Mouse (Mus musculus) hindbrain, embryonic 10.5 days (tissue): ENCODE data around the gene Prex1. TPM values are rescaled to one million over a fixed set of nuclear protein-coding genes. Genes with fewer than 3 reads are reported as not detected.

ENCODE experiments used
- DNase-seq: peaks from one replicate; pipeline ENCODE4 v3.0.0-alpha.2; 2017; ENCODE audit warnings: low spot score
- H3K27ac ChIP-seq: fragments of 300-500 bp; sonication (generic); 2 replicates; pipeline ENCODE4 v1.5.1; 2016; ENCODE audit warnings: mild to moderate bottlenecking, moderate library complexity
- H3K27me3 ChIP-seq: fragments of 300-500 bp; sonication (generic); 2 replicates; pipeline ENCODE4 v1.6.1; 2016; ENCODE audit warnings: mild to moderate bottlenecking; ENCODE audit not compliant: poor library complexity, insufficient read depth, severe bottlenecking
- H3K36me3 ChIP-seq: fragments of 300-500 bp; sonication (generic); 2 replicates; pipeline ENCODE4 v1.6.1; 2016; ENCODE audit warnings: mild to moderate bottlenecking, moderate library complexity
- H3K4me1 ChIP-seq: fragments of 300-500 bp; sonication (generic); replicated peaks from 2 replicates; pipeline ENCODE4 v1.6.1; 2016; ENCODE audit warnings: mild to moderate bottlenecking
- H3K4me3 ChIP-seq: fragments of 300-500 bp; sonication (generic); 2 replicates; pipeline ENCODE4 v1.5.1; 2016; ENCODE audit warnings: mild to moderate bottlenecking, moderate library complexity
- H3K9me3 ChIP-seq: fragments of 300-500 bp; sonication (generic); 2 replicates; pipeline ENCODE4 v1.6.1; 2016; ENCODE audit warnings: mild to moderate bottlenecking, moderate library complexity
- WGBS: fragments of 180-500 bp; shearing (Covaris S2); methylation state at CpG from one replicate; pipeline ENCODE4 v1.1.7; 2016; 5-methylcytosine and 5-hydroxymethylcytosine counted together
- polyA plus RNA-seq: library from polyadenylated mRNA; unstranded; fragments of >200 nt; fragmentation: Nextera tagmentation; extraction: Ambion mirVana; gene quantifications from 2 replicates; pipeline ENCODE4 v1.2.1, GENCODE M21; 2016

Gene Prex1
- polyA plus RNA-seq, 1 experiment from 2014 or later: 36.8 TPM

GRCm38 (mm10) chr2:166619906-166620490, 93.6 kb downstream of the Prex1 start:
- peaks cover 64% of the 10 kb centered on the region for H3K36me3 ChIP-seq
- H3K4me1 ChIP-seq: peaks cover 56% of the 10 kb centered on the region
- H3K27ac ChIP-seq: peak overlapping the region; percentile 42; the same call in 1 of the 2 replicates
- 79% methylated on average over 10 of the region's 10 CpGs for WGBS
- H3K4me3 ChIP-seq: no peak overlapping the region
- no peaks in the 10 kb centered on the region for H3K27me3 ChIP-seq
- DNase-seq: no peak
- H3K9me3 ChIP-seq: no peaks in the 10 kb centered on the region

DNA sequence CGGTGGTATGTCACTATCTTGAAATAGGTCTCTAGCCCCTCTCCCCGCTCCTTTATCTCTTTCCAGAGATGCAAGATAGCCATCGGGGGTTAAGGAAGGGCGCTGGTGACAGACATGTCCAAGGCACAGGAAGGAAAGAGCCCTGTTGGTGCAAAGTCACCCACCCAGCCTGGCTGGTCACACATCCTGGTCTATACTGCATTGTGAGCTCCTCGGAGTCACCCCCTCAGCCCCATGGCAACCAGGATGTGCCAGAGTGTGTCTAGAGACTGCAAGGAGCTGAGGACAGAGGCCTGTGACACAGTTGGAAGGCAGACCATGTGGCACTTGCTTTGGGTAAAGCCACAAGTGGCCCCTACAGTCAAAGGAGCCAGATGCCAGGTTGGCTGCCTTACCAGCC, 94.4 kb downstream of the Prex1 start:
- Histone ChIP-seq H3K4me3 (no peak overlapping the region), H3K27ac (peak overlapping the region; percentile 41), H3K9me3 (no peaks in the 10 kb centered on the region), H3K4me1 (peaks cover 50% of the 10 kb centered on the region), H3K36me3 (peaks cover 69% of the 10 kb centered on the region), H3K27me3 (no peaks in the 10 kb centered on the region)
- 88% methylated on average over 5 of the region's 5 CpGs for WGBS
- DNase-seq: no peak

DNA sequence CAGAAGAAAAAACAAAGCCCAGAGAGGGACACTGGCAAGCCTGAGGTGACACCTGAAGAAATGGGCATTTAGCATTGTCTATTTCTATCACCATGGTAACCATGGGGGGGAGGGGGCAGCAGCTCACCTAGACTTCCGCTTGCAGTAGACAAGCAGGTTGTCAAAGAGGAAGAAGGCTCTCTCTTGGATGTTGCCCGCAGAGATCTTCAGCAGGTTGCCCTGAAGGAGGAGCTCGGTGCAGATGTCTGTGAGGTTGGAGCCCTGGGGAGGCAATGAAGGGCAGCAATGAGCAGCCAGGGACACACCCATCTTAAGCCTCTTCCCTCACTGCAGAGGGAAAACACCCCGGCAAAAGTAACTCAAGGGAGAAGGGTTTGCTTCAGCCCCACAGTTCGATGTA, 95.9 kb downstream of the Prex1 start:
- 92% methylated on average over 5 of the region's 5 CpGs for WGBS
- no peaks in the 10 kb centered on the region for H3K27me3 ChIP-seq
- no peak for DNase-seq

DNA sequence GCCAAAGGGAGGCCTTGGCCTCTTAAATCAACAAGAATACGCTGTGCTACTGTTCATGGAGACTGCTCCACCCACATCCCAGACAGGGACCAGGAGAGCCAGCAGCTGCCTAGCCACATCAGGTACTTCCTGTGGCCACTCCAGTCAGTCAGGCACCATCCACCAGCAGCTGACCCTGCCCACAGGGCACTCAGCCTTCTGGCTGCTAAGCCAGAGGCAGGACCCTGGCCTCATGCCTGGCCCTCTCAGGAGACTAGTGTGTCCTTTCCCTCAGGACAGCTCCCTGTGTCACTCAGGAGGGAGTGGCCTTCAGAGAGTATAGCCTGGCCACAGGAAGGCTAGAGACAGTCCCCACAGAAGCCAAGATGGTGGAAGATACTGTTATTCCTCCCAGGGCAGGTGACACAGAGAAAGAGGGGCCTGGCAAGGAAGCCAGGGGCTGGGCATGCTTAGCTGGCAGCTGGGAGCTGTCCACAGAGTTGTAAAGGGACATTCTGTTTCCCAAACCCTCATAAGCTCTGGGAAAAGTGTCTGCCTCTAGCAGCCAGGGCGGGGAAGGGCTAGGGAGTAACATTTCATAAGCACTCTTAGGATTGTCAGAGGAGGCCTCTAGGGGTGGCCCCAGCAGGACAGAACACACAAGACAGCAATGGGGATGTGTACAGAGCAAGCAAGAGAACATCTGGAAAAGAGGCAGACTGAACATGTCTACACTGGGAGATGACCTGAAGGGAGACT, 98.1 kb downstream of the Prex1 start:
- no peaks in the 10 kb centered on the region for H3K27me3 ChIP-seq

More for the DNA sequence above, 95.9 kb downstream of the Prex1 start:
- Histone ChIP-seq H3K27ac (no peak overlapping the region), H3K4me1 (peaks cover 37% of the 10 kb centered on the region), H3K4me3 (no peak overlapping the region), H3K36me3 (peaks cover 85% of the 10 kb centered on the region), H3K9me3 (no peaks in the 10 kb centered on the region)

DNA sequence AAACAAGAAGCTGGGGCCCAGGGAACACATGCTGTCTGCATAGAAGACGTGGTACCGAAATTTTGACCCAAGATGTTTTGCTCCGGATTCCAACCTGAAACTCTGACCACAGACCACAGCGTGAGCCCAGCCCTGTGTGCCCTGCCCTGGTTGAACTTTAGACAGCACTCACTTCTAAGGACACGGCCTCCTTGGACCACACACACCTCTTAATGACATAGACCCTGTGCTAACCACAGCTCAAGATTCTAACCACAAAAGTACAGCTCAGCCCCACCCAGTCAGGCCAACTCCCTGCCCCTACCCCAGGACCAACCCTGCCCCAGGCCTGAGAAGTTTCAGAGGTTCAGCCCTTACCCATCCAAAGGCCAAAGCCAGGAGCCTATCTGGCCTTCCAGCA, 103.4 kb downstream of the Prex1 start:
- no peaks in the 10 kb centered on the region for H3K9me3 ChIP-seq
- peaks cover 45% of the 10 kb centered on the region for H3K4me1 ChIP-seq
- H3K27me3 ChIP-seq: no peaks in the 10 kb centered on the region
- 0 out of 2 replicates have a peak overlapping the region, but pooled peaks have one; percentile 23 for H3K27ac ChIP-seq
- no peak overlapping the region for H3K4me3 ChIP-seq
- no peak for DNase-seq
- WGBS: 85% methylated on average over 5 of the region's 5 CpGs
- peaks cover 85% of the 10 kb centered on the region for H3K36me3 ChIP-seq

More for the DNA sequence above, 98.1 kb downstream of the Prex1 start:
- DNase-seq: no peak
- peaks cover 97% of the 10 kb centered on the region for H3K36me3 ChIP-seq
- no peak overlapping the region for H3K4me3 ChIP-seq
- H3K9me3 ChIP-seq: no peaks in the 10 kb centered on the region
- H3K27ac ChIP-seq: peak overlapping the region; percentile 2; the same call in 1 of the 2 replicates
- 89% methylated on average over 2 of the region's 2 CpGs for WGBS
- H3K4me1 ChIP-seq: peaks cover 15% of the 10 kb centered on the region

DNA sequence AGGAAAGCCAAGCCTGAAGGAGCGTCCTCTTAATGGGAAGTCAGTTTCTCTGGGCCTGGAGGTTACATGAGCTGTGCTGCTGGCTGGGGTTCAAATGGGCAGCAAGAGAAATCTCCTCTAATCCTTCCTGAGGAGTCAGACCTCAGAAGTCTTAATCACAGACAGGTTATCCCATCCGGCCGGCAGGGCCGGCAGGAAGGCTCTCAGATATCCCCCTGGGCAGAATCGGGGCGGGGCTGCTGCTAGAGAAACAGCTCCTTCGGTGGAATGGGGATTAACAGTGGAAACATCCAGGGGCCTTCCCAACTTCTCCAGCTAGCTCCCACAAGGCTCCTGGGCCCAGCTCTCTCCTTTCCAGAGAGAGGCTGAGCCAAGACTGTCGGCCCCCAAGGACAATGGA, 105.1 kb downstream of the Prex1 start:
- peaks cover 79% of the 10 kb centered on the region for H3K36me3 ChIP-seq
- peaks cover 50% of the 10 kb centered on the region for H3K4me1 ChIP-seq
- 44% methylated on average over 8 of the region's 8 CpGs for WGBS

GRCm38 (mm10) chr2:166606481-166607245, 107.0 kb downstream of the Prex1 start:
- H3K9me3 ChIP-seq: no peaks in the 10 kb centered on the region
- no peaks in the 10 kb centered on the region for H3K27me3 ChIP-seq
- no peak for DNase-seq
- H3K4me3 ChIP-seq: no peak overlapping the region
- 74% methylated on average over 17 of the region's 17 CpGs for WGBS
- peaks cover 79% of the 10 kb centered on the region for H3K36me3 ChIP-seq
- H3K27ac ChIP-seq: peak overlapping the region; percentile 71
- H3K4me1 ChIP-seq: peaks cover 50% of the 10 kb centered on the region

More for the DNA sequence above, 105.1 kb downstream of the Prex1 start:
- DNase-seq: no peak
- H3K27ac ChIP-seq: peak overlapping the region; percentile 18; the same call in 1 of the 2 replicates
- no peak overlapping the region for H3K4me3 ChIP-seq
- no peaks in the 10 kb centered on the region for H3K9me3 ChIP-seq
- H3K27me3 ChIP-seq: no peaks in the 10 kb centered on the region

DNA sequence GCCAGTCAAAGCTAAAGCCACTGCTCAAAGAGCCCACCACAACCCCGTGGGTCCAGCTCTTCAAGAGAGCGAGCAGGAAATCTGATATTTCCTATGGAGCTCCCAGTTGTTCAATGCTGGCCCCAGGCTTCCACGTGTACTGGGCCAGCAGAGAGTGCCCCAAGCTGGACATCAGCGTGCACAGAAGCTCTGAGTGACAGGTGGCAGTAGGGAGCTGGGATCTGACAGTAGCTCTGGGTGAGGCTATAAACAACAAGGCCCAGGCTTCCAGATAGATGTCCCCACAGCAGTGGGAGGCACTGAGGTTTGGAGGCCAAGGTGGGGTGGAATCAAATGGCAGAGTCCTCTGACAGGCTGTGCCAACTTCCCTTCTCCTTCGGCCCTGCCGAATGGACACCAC, 107.6 kb downstream of the Prex1 start:
- Histone ChIP-seq H3K27ac (peak overlapping the region; percentile 71), H3K4me3 (no peak overlapping the region), H3K4me1 (peaks cover 50% of the 10 kb centered on the region), H3K27me3 (no peaks in the 10 kb centered on the region), H3K36me3 (peaks cover 79% of the 10 kb centered on the region), H3K9me3 (no peaks in the 10 kb centered on the region)
- WGBS: 62% methylated on average over 6 of the region's 6 CpGs
- no peak for DNase-seq

DNA sequence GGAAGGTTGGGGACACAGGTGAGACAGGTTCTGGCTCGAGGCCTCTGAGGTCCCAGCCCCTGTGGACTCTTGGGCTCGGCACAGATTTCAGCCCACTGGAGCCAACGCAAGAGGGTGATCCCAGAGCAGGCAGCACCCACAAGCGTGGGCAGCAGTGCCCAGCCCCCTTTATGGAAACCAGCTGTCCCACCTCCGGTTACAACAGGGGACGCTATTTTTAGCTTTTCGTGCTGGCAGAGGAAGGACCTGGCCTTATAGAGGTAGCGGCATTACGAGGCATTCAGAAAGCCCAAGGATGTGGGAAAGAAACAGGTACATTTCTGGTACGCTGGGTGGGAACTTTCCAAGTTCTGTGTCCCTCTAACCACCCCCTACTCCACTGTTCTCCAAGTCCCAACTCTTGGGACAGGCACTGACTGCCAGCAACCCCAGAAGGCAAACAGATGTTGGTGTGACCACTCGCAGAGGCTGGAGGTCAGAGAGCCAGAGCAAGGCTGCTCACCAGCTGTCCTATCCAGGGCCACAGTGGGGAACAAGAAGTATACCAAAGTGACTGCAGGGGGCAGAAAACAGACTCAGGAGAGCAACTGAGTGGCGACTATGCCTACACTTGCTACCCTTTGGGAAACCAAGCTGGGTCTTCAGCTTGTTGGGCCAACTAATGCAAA, 108.3 kb downstream of the Prex1 start:
- H3K27ac ChIP-seq: peak overlapping the region; percentile 53; the same call in 1 of the 2 replicates
- WGBS: 68% methylated on average over 12 of the region's 12 CpGs
- DNase-seq: peak; percentile 55
- peaks cover 50% of the 10 kb centered on the region for H3K4me1 ChIP-seq
- H3K9me3 ChIP-seq: no peaks in the 10 kb centered on the region
- no peaks in the 10 kb centered on the region for H3K27me3 ChIP-seq
- peaks cover 79% of the 10 kb centered on the region for H3K36me3 ChIP-seq
- H3K4me3 ChIP-seq: no peak overlapping the region

- Histone ChIP-seq H3K4me3 (no peak overlapping the region), H3K4me1 (peaks cover 36% of the 10 kb centered on the region), H3K36me3 (peaks cover 79% of the 10 kb centered on the region), H3K27me3 (no peaks in the 10 kb centered on the region), H3K9me3 (no peaks in the 10 kb centered on the region), H3K27ac (no peak overlapping the region)
- no peak for DNase-seq
- 94% methylated on average over 3 of the region's 3 CpGs for WGBS
Measured at GRCm38 (mm10) chr2:166602948-166603347, 110.7 kb downstream of the Prex1 start.

DNA sequence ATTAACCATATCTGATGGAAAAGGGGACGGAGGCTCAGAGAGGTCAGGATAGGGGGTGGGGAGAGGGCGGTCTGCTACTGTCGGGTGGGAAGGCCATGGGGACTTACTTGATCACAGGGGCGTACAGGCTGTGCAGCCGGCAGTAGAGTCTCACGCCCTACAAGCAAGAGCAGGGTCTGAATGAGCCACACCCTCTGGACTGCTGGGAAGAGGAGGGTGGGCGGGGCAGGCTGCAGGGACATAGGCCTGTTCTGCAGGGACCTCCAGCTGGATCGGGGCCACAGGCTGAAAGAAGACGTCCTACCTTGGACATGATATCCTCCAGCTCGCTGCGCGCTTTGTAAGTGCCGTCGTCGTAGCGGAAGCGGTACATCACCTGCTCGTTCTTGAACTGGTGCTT, 112.2 kb downstream of the Prex1 start:
- WGBS: 95% methylated on average over 18 of the region's 18 CpGs
- no peaks in the 10 kb centered on the region for H3K9me3 ChIP-seq
- peaks cover 30% of the 10 kb centered on the region for H3K4me1 ChIP-seq
- H3K36me3 ChIP-seq: peaks cover 79% of the 10 kb centered on the region
- no peaks in the 10 kb centered on the region for H3K27me3 ChIP-seq
- no peak overlapping the region for H3K4me3 ChIP-seq
- no peak overlapping the region for H3K27ac ChIP-seq
- DNase-seq: no peak

DNA sequence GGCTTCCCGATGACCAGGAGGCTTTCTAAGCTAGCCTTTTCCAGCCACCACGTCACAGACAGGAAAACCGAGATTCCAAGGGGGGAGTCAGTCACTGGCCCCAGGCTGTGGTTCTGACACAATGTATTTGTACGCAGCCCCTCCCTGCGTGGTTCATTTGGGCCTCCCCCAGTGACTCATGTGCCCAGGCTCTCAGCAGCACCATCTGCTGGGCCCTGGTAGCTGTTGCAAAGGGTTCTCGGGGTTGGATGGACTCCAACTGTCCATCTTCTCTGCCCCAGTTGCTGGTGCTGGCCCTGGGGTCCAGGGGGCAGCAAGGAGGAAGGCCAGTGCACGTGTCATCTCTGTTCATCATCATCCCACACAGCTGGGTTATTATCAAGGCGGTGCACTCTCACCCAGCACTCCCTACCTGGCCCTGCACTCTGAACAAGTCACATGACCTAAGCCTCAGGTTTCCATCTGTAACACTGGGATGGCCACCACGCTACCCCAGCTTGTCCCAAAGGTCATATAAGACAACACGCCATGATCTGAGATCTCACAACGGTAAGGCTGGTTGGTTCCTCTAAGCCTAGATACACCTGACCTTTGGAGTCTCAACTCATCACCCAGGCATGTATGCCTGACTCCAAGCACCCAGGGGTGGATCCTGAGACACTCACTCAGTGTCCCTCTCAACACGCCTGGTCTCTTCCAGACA, 115.0 kb downstream of the Prex1 start:
- DNase-seq: no peak
- no peaks in the 10 kb centered on the region for H3K27me3 ChIP-seq
- H3K9me3 ChIP-seq: no peaks in the 10 kb centered on the region
- WGBS: 90% methylated on average over 12 of the region's 12 CpGs
- H3K36me3 ChIP-seq: peaks cover 94% of the 10 kb centered on the region
- H3K4me1 ChIP-seq: peaks cover 18% of the 10 kb centered on the region; the same call in 1 of the 2 replicates
- no peak overlapping the region for H3K4me3 ChIP-seq
- H3K27ac ChIP-seq: no peak overlapping the region
